Mouse (Mus musculus): Measurements from ENCODE around the gene Slc8b1. TPM values are rescaled to one million over a fixed set of nuclear protein-coding genes. Genes with fewer than 3 reads are reported as not detected.

The Slc8b1 gene
- polyA plus RNA-seq (2012; rRNA removed) = 8.0 and 12.1 TPM in 2 replicates

DNA sequence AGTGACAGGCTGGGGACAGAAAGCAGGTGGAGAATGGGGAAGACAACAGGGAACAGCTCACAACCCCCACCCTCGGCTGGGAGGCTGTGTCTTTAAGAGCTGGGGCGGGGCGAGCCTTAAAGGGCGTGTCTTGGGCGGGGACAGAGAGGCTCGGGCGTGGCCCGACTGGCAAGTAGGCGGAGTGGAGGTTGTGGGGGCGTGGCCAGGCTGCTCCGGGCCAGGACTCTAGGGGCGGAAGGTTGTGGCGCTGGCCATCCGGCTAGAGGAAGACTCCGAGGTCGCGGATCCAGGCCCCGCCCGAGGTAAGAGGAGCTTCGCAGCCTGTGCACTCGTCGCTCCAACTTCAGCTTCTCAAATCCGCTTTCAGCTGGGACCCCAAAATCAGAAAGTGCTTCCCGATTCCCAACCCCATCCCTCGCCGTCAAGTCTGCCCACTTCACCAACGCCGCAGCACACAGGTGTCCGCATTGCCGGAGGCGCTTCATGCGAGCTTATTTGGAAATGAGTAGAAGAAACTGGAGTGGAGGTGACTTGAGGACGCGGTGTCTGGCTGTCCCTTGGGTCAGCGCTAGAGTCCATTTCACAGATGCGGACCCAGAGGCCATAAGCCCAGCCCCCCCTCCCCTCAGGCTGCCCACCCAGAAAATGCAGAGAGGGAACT lies at the start of gene Slc8b1:
Slc8b1 (plus strand) TSS at position 187 of the 661 bp plus-strand sequence.
- TF ChIP-seq CTCF (IDR thresholded peaks at IDR 0.05; ENCODE audit: extremely low read depth, insufficient read length, insufficient replicate concordance, low read depth, low read length) = no peak
- TF ChIP-seq POLR2A (IDR thresholded peaks at IDR 0.05; ENCODE audit: low read depth, low read length) = 0 out of 2 replicates have a peak, but pooled peaks have one; percentile 54
- Histone ChIP-seq H3K4me3 (ENCODE audit: low read depth, low read length) (peak within 1 kb of the TSS; percentile 78), H3K27me3 (ENCODE audit: control insufficient read depth, insufficient read depth, low read length) (no peaks in the 10 kb centered on the region), H3K4me1 (ENCODE audit: control insufficient read depth, insufficient read depth, insufficient read length, low read length) (peaks cover 20% of the 10 kb centered on the region), H3K36me3 (ENCODE audit: control insufficient read depth, insufficient read depth, low read length) (no peaks in the 10 kb centered on the region), H3K27ac (ENCODE audit: insufficient read depth, low read depth, low read length) (peak within 1 kb of the TSS; percentile 66)
- under 1% methylated on average over 36 of the region's 36 CpGs for WGBS

GRCm38 (mm10) chr5:120461902-120462301 lies 49.1 kb upstream of the Slc8b1 start:
- TF ChIP-seq CTCF (IDR thresholded peaks at IDR 0.05; ENCODE audit: extremely low read depth, insufficient read length, insufficient replicate concordance, low read depth, low read length) = no peak
- no peak for TF ChIP-seq POLR2A (IDR thresholded peaks at IDR 0.05; ENCODE audit: low read depth, low read length)
- H3K27ac ChIP-seq (ENCODE audit: insufficient read depth, low read depth, low read length) = no peak overlapping the region
- H3K36me3 ChIP-seq (ENCODE audit: control insufficient read depth, insufficient read depth, low read length) = no peaks in the 10 kb centered on the region
- no peak overlapping the region for H3K4me3 ChIP-seq (ENCODE audit: low read depth, low read length)
- WGBS = 76% methylated on average over 15 of the region's 15 CpGs
- H3K4me1 ChIP-seq (ENCODE audit: control insufficient read depth, insufficient read depth, insufficient read length, low read length) = peaks cover 4% of the 10 kb centered on the region
- no peaks in the 10 kb centered on the region for H3K27me3 ChIP-seq (ENCODE audit: control insufficient read depth, insufficient read depth, low read length)

DNA sequence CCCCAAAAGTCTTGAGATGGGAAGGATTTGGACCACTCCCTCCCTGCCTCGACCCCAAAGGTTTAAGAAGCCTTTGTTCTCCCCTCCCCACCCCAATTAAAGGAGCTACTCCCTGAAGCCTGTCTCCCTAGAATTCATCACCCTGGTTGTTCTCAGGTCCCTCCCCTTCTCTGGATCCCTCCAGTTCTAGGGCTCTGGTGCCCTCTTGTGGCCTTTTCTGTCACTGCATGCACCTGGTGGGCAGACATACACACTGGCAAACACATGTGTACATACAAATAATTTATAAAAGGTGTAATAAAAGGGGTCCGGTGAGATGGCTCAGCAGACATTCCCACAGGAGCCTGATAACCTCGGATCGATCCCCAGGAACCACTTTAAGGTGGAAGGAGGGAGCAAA lies 46.6 kb upstream of the Slc8b1 start:
- Histone ChIP-seq H3K36me3 (ENCODE audit: control insufficient read depth, insufficient read depth, low read length) (no peaks in the 10 kb centered on the region), H3K4me3 (ENCODE audit: low read depth, low read length) (no peak overlapping the region)
- 88% methylated on average over 4 of the region's 4 CpGs for WGBS

DNA sequence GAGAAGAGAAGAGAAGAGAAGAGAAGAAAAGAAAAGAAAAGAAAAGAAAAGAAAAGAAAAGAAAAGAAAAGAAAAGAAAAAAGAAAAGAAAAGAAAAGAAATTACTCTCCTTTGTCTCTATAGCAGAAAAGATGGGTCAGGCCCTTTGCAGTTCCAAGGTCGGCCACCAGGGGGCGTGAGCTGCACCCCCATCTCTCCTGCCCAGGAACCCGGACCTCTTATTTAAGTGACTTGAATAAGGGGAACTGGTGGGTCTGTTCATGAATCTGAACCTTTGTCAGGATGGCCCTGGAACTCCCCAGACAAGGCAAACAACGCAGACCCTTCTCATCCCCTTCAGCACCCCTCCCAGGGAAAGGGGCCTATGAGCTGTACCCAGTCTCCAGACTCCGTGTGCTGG lies 45.9 kb upstream of the Slc8b1 start:
- TF ChIP-seq CTCF (IDR thresholded peaks at IDR 0.05; ENCODE audit: extremely low read depth, insufficient read length, insufficient replicate concordance, low read depth, low read length) (peak; percentile 78; the same call in 1 of the 2 replicates), POLR2A (IDR thresholded peaks at IDR 0.05; ENCODE audit: low read depth, low read length) (no peak)
- no peak overlapping the region for H3K27ac ChIP-seq (ENCODE audit: insufficient read depth, low read depth, low read length)
- no peaks in the 10 kb centered on the region for H3K27me3 ChIP-seq (ENCODE audit: control insufficient read depth, insufficient read depth, low read length)
- H3K4me1 ChIP-seq (ENCODE audit: control insufficient read depth, insufficient read depth, insufficient read length, low read length) = peaks cover 16% of the 10 kb centered on the region
- H3K4me3 ChIP-seq (ENCODE audit: low read depth, low read length) = no peak overlapping the region
- WGBS = 35% methylated on average over 5 of the region's 5 CpGs
- H3K36me3 ChIP-seq (ENCODE audit: control insufficient read depth, insufficient read depth, low read length) = no peaks in the 10 kb centered on the region

More for the DNA sequence above, 46.6 kb upstream of the Slc8b1 start:
- peaks cover 16% of the 10 kb centered on the region for H3K4me1 ChIP-seq (ENCODE audit: control insufficient read depth, insufficient read depth, insufficient read length, low read length)
- H3K27me3 ChIP-seq (ENCODE audit: control insufficient read depth, insufficient read depth, low read length) = no peaks in the 10 kb centered on the region
- peak; percentile 44; the same call in 1 of the 2 replicates for TF ChIP-seq CTCF (IDR thresholded peaks at IDR 0.05; ENCODE audit: extremely low read depth, insufficient read length, insufficient replicate concordance, low read depth, low read length)
- no peak for TF ChIP-seq POLR2A (IDR thresholded peaks at IDR 0.05; ENCODE audit: low read depth, low read length)
- no peak overlapping the region for H3K27ac ChIP-seq (ENCODE audit: insufficient read depth, low read depth, low read length)

GRCm38 (mm10) chr5:120465860-120466259 lies 45.1 kb upstream of the Slc8b1 start:
- peaks cover 16% of the 10 kb centered on the region for H3K4me1 ChIP-seq (ENCODE audit: control insufficient read depth, insufficient read depth, insufficient read length, low read length)
- no peaks in the 10 kb centered on the region for H3K27me3 ChIP-seq (ENCODE audit: control insufficient read depth, insufficient read depth, low read length)
- 18% methylated on average over 6 of the region's 6 CpGs for WGBS
- no peaks in the 10 kb centered on the region for H3K36me3 ChIP-seq (ENCODE audit: control insufficient read depth, insufficient read depth, low read length)
- peak overlapping the region; percentile 75; the same call in 1 of the 2 replicates for H3K27ac ChIP-seq (ENCODE audit: insufficient read depth, low read depth, low read length)
- TF ChIP-seq POLR2A (IDR thresholded peaks at IDR 0.05; ENCODE audit: low read depth, low read length) (no peak), CTCF (IDR thresholded peaks at IDR 0.05; ENCODE audit: extremely low read depth, insufficient read length, insufficient replicate concordance, low read depth, low read length) (no peak)
- no peak overlapping the region for H3K4me3 ChIP-seq (ENCODE audit: low read depth, low read length)

GRCm38 (mm10) chr5:120467026-120467425 lies 43.9 kb upstream of the Slc8b1 start:
- TF ChIP-seq CTCF (IDR thresholded peaks at IDR 0.05; ENCODE audit: extremely low read depth, insufficient read length, insufficient replicate concordance, low read depth, low read length) = no peak
- TF ChIP-seq POLR2A (IDR thresholded peaks at IDR 0.05; ENCODE audit: low read depth, low read length) = no peak
- no peaks in the 10 kb centered on the region for H3K27me3 ChIP-seq (ENCODE audit: control insufficient read depth, insufficient read depth, low read length)
- peak overlapping the region; percentile 65 for H3K4me3 ChIP-seq (ENCODE audit: low read depth, low read length)
- 12% methylated on average over 4 of the region's 4 CpGs for WGBS
- H3K4me1 ChIP-seq (ENCODE audit: control insufficient read depth, insufficient read depth, insufficient read length, low read length) = peaks cover 22% of the 10 kb centered on the region
- no peaks in the 10 kb centered on the region for H3K36me3 ChIP-seq (ENCODE audit: control insufficient read depth, insufficient read depth, low read length)
- H3K27ac ChIP-seq (ENCODE audit: insufficient read depth, low read depth, low read length) = peak overlapping the region; percentile 75

DNA sequence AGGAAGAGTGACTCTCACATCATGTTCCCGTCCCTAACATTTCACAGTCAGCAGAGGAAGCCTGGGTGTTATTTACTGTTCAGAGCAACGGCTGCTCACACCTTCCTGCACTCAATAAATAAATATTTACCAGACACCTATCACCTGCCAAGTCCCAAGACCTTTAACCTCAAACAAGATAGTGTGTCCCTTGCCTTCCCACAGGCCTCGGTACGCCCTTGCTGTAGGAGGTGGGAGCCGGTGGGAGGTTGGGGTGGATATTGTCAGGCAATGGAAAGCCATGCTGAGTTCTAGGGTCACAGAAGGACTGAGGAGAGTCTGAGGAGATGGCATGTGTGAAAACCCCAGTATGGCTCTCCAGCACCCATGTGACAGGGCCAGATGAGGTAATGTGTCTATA lies 42.6 kb upstream of the Slc8b1 start:
- 18% methylated on average over 5 of the region's 5 CpGs for WGBS

More for the DNA sequence above, 42.6 kb upstream of the Slc8b1 start:
- no peak overlapping the region for H3K4me3 ChIP-seq (ENCODE audit: low read depth, low read length)
- peaks cover 22% of the 10 kb centered on the region for H3K4me1 ChIP-seq (ENCODE audit: control insufficient read depth, insufficient read depth, insufficient read length, low read length)
- no peak for TF ChIP-seq POLR2A (IDR thresholded peaks at IDR 0.05; ENCODE audit: low read depth, low read length)
- TF ChIP-seq CTCF (IDR thresholded peaks at IDR 0.05; ENCODE audit: extremely low read depth, insufficient read length, insufficient replicate concordance, low read depth, low read length) = no peak
- H3K36me3 ChIP-seq (ENCODE audit: control insufficient read depth, insufficient read depth, low read length) = no peaks in the 10 kb centered on the region
- peak overlapping the region; percentile 24; the same call in 1 of the 2 replicates for H3K27ac ChIP-seq (ENCODE audit: insufficient read depth, low read depth, low read length)
- H3K27me3 ChIP-seq (ENCODE audit: control insufficient read depth, insufficient read depth, low read length) = no peaks in the 10 kb centered on the region
